Mouse (Mus musculus) lung, embryonic 15.5 days (tissue): ENCODE data around the gene Slco4a1. TPM values are rescaled to one million over a fixed set of nuclear protein-coding genes. Genes with fewer than 3 reads are reported as not detected.

ENCODE experiments used
- ATAC-seq: fragments of 200-750 bp; cut with Nextera tagmentation; 2 replicates; pipeline ENCODE4 v1.8.0; 2017; ENCODE audit warnings: moderate number of reproducible peaks, borderline replicate concordance; ENCODE audit not compliant: low FRiP score, low TSS enrichment; ENCODE audit errors: extremely low read depth
- H3K27ac ChIP-seq: fragments of 300-500 bp; sonication (generic); 2 replicates; pipeline ENCODE4 v1.5.1; 2015; ENCODE audit warnings: moderate library complexity, mild to moderate bottlenecking, inconsistent platforms
- H3K27me3 ChIP-seq: fragments of 300-500 bp; sonication (generic); 2 replicates; pipeline ENCODE4 v1.6.1; 2015; ENCODE audit warnings: inconsistent platforms
- H3K36me3 ChIP-seq: fragments of 300-500 bp; sonication (generic); 2 replicates; pipeline ENCODE4 v1.6.1; 2015; ENCODE audit warnings: inconsistent platforms
- H3K4me1 ChIP-seq: fragments of 300-500 bp; sonication (generic); 2 replicates; pipeline ENCODE4 v1.6.1; 2015; ENCODE audit warnings: inconsistent platforms
- H3K4me2 ChIP-seq: fragments of 300-500 bp; sonication (generic); 2 replicates; pipeline ENCODE4 v1.6.1; 2015; ENCODE audit warnings: inconsistent platforms, mild to moderate bottlenecking, moderate library complexity
- H3K4me3 ChIP-seq: fragments of 300-500 bp; sonication (generic); 2 replicates; pipeline ENCODE4 v1.5.1; 2015; ENCODE audit warnings: mild to moderate bottlenecking, inconsistent platforms
- H3K9ac ChIP-seq: fragments of 300-500 bp; sonication (generic); 2 replicates; pipeline ENCODE4 v1.6.1; 2015; ENCODE audit warnings: inconsistent platforms
- H3K9me3 ChIP-seq: fragments of 300-500 bp; sonication (generic); 2 replicates; pipeline ENCODE4 v1.6.1; 2016; ENCODE audit warnings: inconsistent platforms
- WGBS: fragments of 180-500 bp; shearing (Covaris S2); methylation state at CpG from one replicate; pipeline ENCODE4 v1.1.7; 2015; 5-methylcytosine and 5-hydroxymethylcytosine counted together
- polyA plus RNA-seq: library from polyadenylated mRNA; unstranded; fragments of >200 nt; fragmentation: Nextera tagmentation; extraction: Ambion mirVana; gene quantifications from 2 replicates; pipeline ENCODE4 v1.2.1, GENCODE M21; 2015

The Slco4a1 gene
- polyA plus RNA-seq, 1 experiment from 2014 or later = 1.2 TPM

GRCm38 (mm10) chr2:180445962-180446361, 10.1 kb upstream of the Slco4a1 start:
- 93% methylated on average over 1 of the region's 1 CpGs for WGBS
- no peak overlapping the region for H3K9ac ChIP-seq
- H3K36me3 ChIP-seq = no peaks in the 10 kb centered on the region
- H3K27ac ChIP-seq = no peak overlapping the region
- H3K9me3 ChIP-seq = no peaks in the 10 kb centered on the region
- no peak overlapping the region for H3K4me3 ChIP-seq
- no peak for ATAC-seq
- peaks cover 2% of the 10 kb centered on the region; the same call in 1 of the 2 replicates for H3K27me3 ChIP-seq
- H3K4me1 ChIP-seq = 0 out of 2 replicates have a peak, but pooled peaks cover 3% of the 10 kb centered on the region
- no peak overlapping the region for H3K4me2 ChIP-seq

- Histone ChIP-seq H3K9me3 (no peaks in the 10 kb centered on the region), H3K4me1 (no peaks in the 10 kb centered on the region), H3K9ac (no peak overlapping the region), H3K4me3 (no peak overlapping the region), H3K4me2 (no peak overlapping the region), H3K36me3 (no peaks in the 10 kb centered on the region), H3K27ac (no peak overlapping the region), H3K27me3 (peaks cover 2% of the 10 kb centered on the region; the same call in 1 of the 2 replicates)
- no peak for ATAC-seq
- WGBS = 57% methylated on average over 5 of the region's 5 CpGs
Observed at GRCm38 (mm10) chr2:180449007-180449406, 7.0 kb upstream of the Slco4a1 start.

GRCm38 (mm10) chr2:180450529-180450928, 5.5 kb upstream of the Slco4a1 start:
- H3K9me3 ChIP-seq = no peaks in the 10 kb centered on the region
- H3K4me2 ChIP-seq = no peak overlapping the region
- H3K4me1 ChIP-seq = peaks cover under 1% of the 10 kb centered on the region; the same call in 1 of the 2 replicates
- WGBS = 68% methylated on average over 5 of the region's 5 CpGs
- no peaks in the 10 kb centered on the region for H3K36me3 ChIP-seq
- no peak for ATAC-seq
- H3K27me3 ChIP-seq = peaks cover 11% of the 10 kb centered on the region; the same call in 1 of the 2 replicates
- H3K4me3 ChIP-seq = no peak overlapping the region
- H3K9ac ChIP-seq = no peak overlapping the region
- H3K27ac ChIP-seq = no peak overlapping the region

GRCm38 (mm10) chr2:180456705-180457104, 660 bp downstream of the Slco4a1 start:
- no peak overlapping the region for H3K9ac ChIP-seq
- no peak for ATAC-seq
- WGBS = 2% methylated on average over 24 of the region's 28 CpGs

GRCm38 (mm10) chr2:180457680-180458079, 1.6 kb downstream of the Slco4a1 start:
- Histone ChIP-seq H3K36me3 (no peaks in the 10 kb centered on the region), H3K27ac (no peak overlapping the region), H3K4me2 (no peak overlapping the region), H3K9me3 (no peaks in the 10 kb centered on the region), H3K4me3 (no peak overlapping the region), H3K9ac (no peak overlapping the region), H3K4me1 (peaks cover 28% of the 10 kb centered on the region), H3K27me3 (peaks cover 46% of the 10 kb centered on the region)
- WGBS = 63% methylated on average over 2 of the region's 2 CpGs
- ATAC-seq = no peak

More at GRCm38 (mm10) chr2:180456705-180457104, 660 bp downstream of the Slco4a1 start:
- no peak overlapping the region for H3K27ac ChIP-seq
- H3K36me3 ChIP-seq = no peaks in the 10 kb centered on the region
- peak overlapping the region; percentile 47 for H3K4me3 ChIP-seq
- H3K4me1 ChIP-seq = peaks cover 25% of the 10 kb centered on the region
- peak overlapping the region; percentile 91 for H3K4me2 ChIP-seq
- no peaks in the 10 kb centered on the region for H3K9me3 ChIP-seq
- H3K27me3 ChIP-seq = peaks cover 46% of the 10 kb centered on the region

- no peak overlapping the region for H3K4me3 ChIP-seq
- ATAC-seq = no peak
- no peaks in the 10 kb centered on the region for H3K9me3 ChIP-seq
- 80% methylated on average over 4 of the region's 4 CpGs for WGBS
- peaks cover 35% of the 10 kb centered on the region for H3K4me1 ChIP-seq
- H3K4me2 ChIP-seq = no peak overlapping the region
- no peak overlapping the region for H3K27ac ChIP-seq
- H3K9ac ChIP-seq = no peak overlapping the region
- no peaks in the 10 kb centered on the region for H3K36me3 ChIP-seq
- peaks cover 49% of the 10 kb centered on the region for H3K27me3 ChIP-seq
Observed at GRCm38 (mm10) chr2:180459437-180459836, 3.4 kb downstream of the Slco4a1 start.

- Histone ChIP-seq H3K9me3 (no peaks in the 10 kb centered on the region), H3K27me3 (peaks cover 40% of the 10 kb centered on the region), H3K4me3 (no peak overlapping the region), H3K9ac (no peak overlapping the region), H3K27ac (no peak overlapping the region), H3K4me2 (no peak overlapping the region), H3K4me1 (peaks cover 32% of the 10 kb centered on the region), H3K36me3 (no peaks in the 10 kb centered on the region)
- 51% methylated on average over 8 of the region's 8 CpGs for WGBS
- ATAC-seq = no peak
Observed at GRCm38 (mm10) chr2:180460801-180461200, 4.8 kb downstream of the Slco4a1 start.

GRCm38 (mm10) chr2:180462593-180462992, 6.5 kb downstream of the Slco4a1 start:
- no peak overlapping the region for H3K9ac ChIP-seq
- 0 out of 2 replicates have a peak, but pooled peaks cover 21% of the 10 kb centered on the region for H3K4me1 ChIP-seq
- no peak overlapping the region for H3K4me3 ChIP-seq
- H3K27ac ChIP-seq = no peak overlapping the region; the same call in 1 of the 2 replicates
- H3K36me3 ChIP-seq = no peaks in the 10 kb centered on the region
- H3K27me3 ChIP-seq = peaks cover 22% of the 10 kb centered on the region
- WGBS = 54% methylated on average over 8 of the region's 8 CpGs
- ATAC-seq = no peak
- H3K4me2 ChIP-seq = peak overlapping the region; percentile 16; the same call in 1 of the 2 replicates
- no peaks in the 10 kb centered on the region for H3K9me3 ChIP-seq

GRCm38 (mm10) chr2:180466505-180466904, 10.5 kb downstream of the Slco4a1 start:
- no peak overlapping the region for H3K4me2 ChIP-seq
- no peak overlapping the region for H3K9ac ChIP-seq
- H3K9me3 ChIP-seq = no peaks in the 10 kb centered on the region
- ATAC-seq = no peak
- peaks cover 8% of the 10 kb centered on the region; the same call in 1 of the 2 replicates for H3K27me3 ChIP-seq
- H3K36me3 ChIP-seq = no peaks in the 10 kb centered on the region
- H3K4me1 ChIP-seq = 0 out of 2 replicates have a peak, but pooled peaks cover 11% of the 10 kb centered on the region
- no peak overlapping the region for H3K27ac ChIP-seq
- WGBS = 57% methylated on average over 7 of the region's 7 CpGs
- no peak overlapping the region for H3K4me3 ChIP-seq

GRCm38 (mm10) chr2:180468871-180469270, 12.8 kb downstream of the Slco4a1 start:
- ATAC-seq = no peak
- WGBS = 89% methylated on average over 8 of the region's 8 CpGs
- H3K27me3 ChIP-seq = peaks cover 8% of the 10 kb centered on the region; the same call in 1 of the 2 replicates
- no peak overlapping the region for H3K9ac ChIP-seq
- peaks cover 9% of the 10 kb centered on the region for H3K4me1 ChIP-seq
- no peak overlapping the region for H3K4me3 ChIP-seq
- H3K9me3 ChIP-seq = no peaks in the 10 kb centered on the region
- no peaks in the 10 kb centered on the region for H3K36me3 ChIP-seq
- H3K27ac ChIP-seq = no peak overlapping the region
- no peak overlapping the region for H3K4me2 ChIP-seq

- Histone ChIP-seq H3K9me3 (no peaks in the 10 kb centered on the region), H3K4me2 (no peak overlapping the region), H3K9ac (no peak overlapping the region), H3K4me3 (no peak overlapping the region), H3K27me3 (no peaks in the 10 kb centered on the region), H3K27ac (no peak overlapping the region), H3K36me3 (no peaks in the 10 kb centered on the region), H3K4me1 (peaks cover 8% of the 10 kb centered on the region)
- no peak for ATAC-seq
- WGBS = 58% methylated on average over 9 of the region's 9 CpGs
Observed at GRCm38 (mm10) chr2:180469768-180470167, 13.7 kb downstream of the Slco4a1 start.

GRCm38 (mm10) chr2:180472306-180473079, 16.4 kb downstream of the Slco4a1 start:
- Histone ChIP-seq H3K27ac (no peak overlapping the region), H3K4me3 (no peak overlapping the region), H3K4me1 (peaks cover 8% of the 10 kb centered on the region), H3K9ac (no peak overlapping the region), H3K36me3 (no peaks in the 10 kb centered on the region), H3K4me2 (peak overlapping the region; percentile 36), H3K27me3 (no peaks in the 10 kb centered on the region), H3K9me3 (no peaks in the 10 kb centered on the region)
- WGBS = 6% methylated on average over 21 of the region's 21 CpGs
- peak; percentile 44 for ATAC-seq
